ENCODE assay signal across 21 mouse cellular contexts in genomic region chr3:84205650-84206049, GRCm38 (mm10). TPM values are rescaled to one million over a fixed set of nuclear protein-coding genes. Genes with fewer than 3 reads are reported as not detected.
DNase-seq lines count a peak whose midpoint lies in the region; ATAC-seq lines count a peak whose summit lies in the region.
"Had no signal": no experiment of that assay in that cellular context is flagged by ENCODE, and none has a peak within 500 bp of the region (broad histone marks: within the 10 kb centered on the region; RNA-seq: fewer than 3 reads in every experiment).

No protein-coding gene starts in this region.

- DNase-seq in frontal cortex, postnatal 25 days (ENCODE audit: low spot score in 2 of 2): no peak
- DNase-seq in left cerebral cortex, postnatal 25 days (ENCODE audit: low spot score in 2 of 2): peak; percentile 58 to 82
- no peak for DNase-seq in left cerebral cortex, adult 11 months (ENCODE audit: low spot score)
- DNase-seq in brain, adult 2 months (ENCODE audit: low read depth, low spot score): peak; percentile 87
- peak; percentile 47 for DNase-seq in layer of hippocampus, adult 9-10 months (ENCODE audit: low spot score)
- DNase-seq in left cerebral cortex, postnatal 10 days (ENCODE audit: extremely low spot score in 1 of 2, low spot score in 2 of 2): no peak
- DNase-seq: adrenal gland, postnatal 10 days; cerebellum, adult 11-12 months; cerebellum, adult 9-10 months; cerebellum, postnatal 25 days; gastrocnemius, postnatal 14 days; heart, postnatal 36 days had no signal

- 94% methylated on average over 6 of the region's 6 CpGs for WGBS in hindbrain, embryonic 16.5 days

- H3K4me2 ChIP-seq in hindbrain, embryonic 16.5 days (ENCODE audit: low read length): no peak overlapping the region
- H3K4me2 ChIP-seq: embryonic facial prominence, embryonic 12.5 days; heart, embryonic 13.5 days; hindbrain, embryonic 15.5 days had no signal

- peaks cover 26% of the 10 kb centered on the region for H3K36me3 ChIP-seq in hindbrain, embryonic 16.5 days (ENCODE audit: control insufficient read depth, insufficient read depth, low read length)
- H3K36me3 ChIP-seq: heart, embryonic 13.5 days had no signal

- ATAC-seq in frontal cortex, adult (ENCODE audit: low TSS enrichment): peak; percentile 76
- ATAC-seq in hindbrain, embryonic 16.5 days: no peak
- ATAC-seq: forebrain, embryonic 16.5 days had no signal

- intact Hi-C loops in left cerebral cortex, postnatal 25 days (cut with DNase I): no loop called here
- intact Hi-C loops in left cerebral cortex, postnatal 10 days (cut with DNase I): no loop called here

- no peaks in the 10 kb centered on the region for H3K9me3 ChIP-seq in hindbrain, embryonic 16.5 days (ENCODE audit: control insufficient read depth, low read length)
- H3K9me3 ChIP-seq: embryonic facial prominence, embryonic 12.5 days; heart, embryonic 13.5 days; hindbrain, embryonic 15.5 days had no signal

- H3K4me3 ChIP-seq in hindbrain, embryonic 16.5 days (ENCODE audit: low read length): no peak overlapping the region
- H3K4me3 ChIP-seq: embryonic facial prominence, embryonic 12.5 days; heart, embryonic 13.5 days; hindbrain, embryonic 15.5 days had no signal

- H3K9ac ChIP-seq in hindbrain, embryonic 16.5 days (ENCODE audit: low read depth, low read length): no peak overlapping the region
- H3K9ac ChIP-seq: embryonic facial prominence, embryonic 12.5 days; heart, embryonic 13.5 days; hindbrain, embryonic 15.5 days had no signal

- H3K27me3 ChIP-seq in hindbrain, embryonic 16.5 days (replicated peaks; ENCODE audit: control insufficient read depth, insufficient read depth, low read length): no peaks in the 10 kb centered on the region
- H3K27me3 ChIP-seq: embryonic facial prominence, embryonic 12.5 days; heart, embryonic 13.5 days; hindbrain, embryonic 15.5 days had no signal

- H3K27ac ChIP-seq in hindbrain, embryonic 16.5 days (ENCODE audit: low read depth, low read length): no peak overlapping the region
- H3K27ac ChIP-seq: embryonic facial prominence, embryonic 12.5 days; heart, embryonic 13.5 days; hindbrain, embryonic 15.5 days had no signal

- peaks cover 2% of the 10 kb centered on the region for H3K4me1 ChIP-seq in hindbrain, embryonic 16.5 days (ENCODE audit: control insufficient read depth, insufficient read depth, low read depth, low read length)
- H3K4me1 ChIP-seq: embryonic facial prominence, embryonic 12.5 days; heart, embryonic 13.5 days had no signal

RNA-seq across cellular contexts. Expression of gene Gm6525, which starts 31.7 kb away (rescaled TPM):
- not detected for total RNA-seq in left cerebral cortex, postnatal 25 days (2021)
- polyA plus RNA-seq in hindbrain, embryonic 16.5 days (2015; fragmentation: Nextera tagmentation; extraction: Ambion mirVana): 1.6 and 1.8 TPM in 2 replicates
- total RNA-seq in left cerebral cortex, postnatal 10 days (2021): not detected
- total RNA-seq: adrenal gland, postnatal 4 days; gastrocnemius, adult 18-20 months; gastrocnemius, postnatal 14 days; heart, postnatal 36 days had no signal
- polyA plus RNA-seq: cortical plate, adult 2 months had no signal

RNA-seq across cellular contexts. Expression of gene Mnd1, which starts 50.1 kb away (rescaled TPM):
- total RNA-seq in left cerebral cortex, postnatal 25 days (2021): 1 to 10 TPM; 1.3 TPM
- 2.0 and 2.9 TPM in 2 replicates for polyA plus RNA-seq in hindbrain, embryonic 16.5 days (2015; fragmentation: Nextera tagmentation; extraction: Ambion mirVana)
- total RNA-seq in left cerebral cortex, postnatal 10 days (2021): 1 to 10 TPM; 1.9 to 3.4 TPM

Comparison
In these comparisons a context has a peak if more than half of its experiments do, and no peak if none do; other contexts are left out.
1. DNase-seq: peak in left cerebral cortex, postnatal 25 days (2 of 2), brain, adult 2 months (single experiment) and layer of hippocampus, adult 9-10 months (single experiment); none in frontal cortex, postnatal 25 days (0 of 2), left cerebral cortex, adult 11 months (single experiment) and left cerebral cortex, postnatal 10 days (0 of 2).